Mouse (Mus musculus) ES-E14 (cell line): ENCODE measurements at regions not wholly inside any gene's neighbourhood (a gene's known extent, or its start where the extent isn't known, plus 50 kb on each side); places are given as distances from the start of the nearest gene placed in this dataset.

ENCODE experiments used
- CHD2 ChIP-seq: IDR thresholded peaks from 2 replicates; pipeline ENCODE4 v1.6.1; 2014; ENCODE audit warnings: mild to moderate bottlenecking, low read depth, low read length, inconsistent platforms
- HCFC1 ChIP-seq: IDR thresholded peaks from 2 replicates; pipeline ENCODE4 v1.6.1; 2012; ENCODE audit warnings: low read length, inconsistent platforms, borderline replicate concordance; ENCODE audit not compliant: insufficient read depth
- MAFK ChIP-seq: IDR thresholded peaks from 2 replicates; pipeline ENCODE4 v1.6.1; 2014; ENCODE audit warnings: mild to moderate bottlenecking, low read depth, low read length, inconsistent platforms; ENCODE audit not compliant: insufficient read depth
- ZC3H11A ChIP-seq: IDR thresholded peaks from 2 replicates; pipeline ENCODE4 v1.6.1; 2012; ENCODE audit warnings: low read depth, mild to moderate bottlenecking, inconsistent platforms, low read length, borderline replicate concordance
- ZNF384 ChIP-seq: IDR thresholded peaks from 2 replicates; pipeline ENCODE4 v1.6.1; 2012; ENCODE audit warnings: low read depth, low read length, inconsistent platforms

DNA sequence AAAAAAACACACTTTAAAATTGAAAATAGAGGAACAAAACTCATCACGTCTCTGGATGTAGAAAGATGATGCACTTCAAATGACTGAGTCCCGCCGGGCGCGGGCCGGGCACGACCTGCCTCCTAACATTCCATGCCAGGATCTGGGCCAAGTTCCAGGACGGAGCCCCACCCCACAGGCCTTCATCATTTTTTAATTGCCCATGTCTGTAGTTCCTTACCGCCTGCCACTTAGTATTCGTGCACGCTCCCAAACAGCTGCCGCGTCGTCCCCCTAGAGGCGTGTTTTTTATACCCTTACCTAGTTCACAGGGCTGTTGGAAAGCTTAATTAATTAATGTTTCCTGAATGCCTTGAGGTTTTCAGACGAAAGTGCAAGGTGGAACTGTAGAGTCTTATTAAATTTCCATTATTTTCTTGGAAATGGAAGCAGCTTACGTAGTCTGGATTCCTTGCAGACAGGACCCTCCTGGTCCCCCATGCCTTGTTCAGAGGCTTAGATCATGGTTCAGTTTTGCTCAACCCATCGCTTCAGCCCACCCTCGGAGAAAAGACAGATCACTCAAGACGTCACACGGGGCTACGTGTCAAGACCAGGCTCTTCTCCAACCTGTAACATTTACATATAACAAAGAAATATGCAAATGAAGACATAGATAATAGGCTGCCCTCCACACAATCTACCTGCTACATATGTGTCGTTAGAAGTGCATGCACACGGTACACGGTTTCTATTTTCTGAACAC is 81.0 kb downstream of the Barhl2 start:
- TF ChIP-seq ZC3H11A (no peak), CHD2 (no peak), HCFC1 (no peak), ZNF384 (no peak), MAFK (no peak)
